Comparison of ENCODE assay signal across 9 mouse cellular contexts in the genomic region with DNA sequence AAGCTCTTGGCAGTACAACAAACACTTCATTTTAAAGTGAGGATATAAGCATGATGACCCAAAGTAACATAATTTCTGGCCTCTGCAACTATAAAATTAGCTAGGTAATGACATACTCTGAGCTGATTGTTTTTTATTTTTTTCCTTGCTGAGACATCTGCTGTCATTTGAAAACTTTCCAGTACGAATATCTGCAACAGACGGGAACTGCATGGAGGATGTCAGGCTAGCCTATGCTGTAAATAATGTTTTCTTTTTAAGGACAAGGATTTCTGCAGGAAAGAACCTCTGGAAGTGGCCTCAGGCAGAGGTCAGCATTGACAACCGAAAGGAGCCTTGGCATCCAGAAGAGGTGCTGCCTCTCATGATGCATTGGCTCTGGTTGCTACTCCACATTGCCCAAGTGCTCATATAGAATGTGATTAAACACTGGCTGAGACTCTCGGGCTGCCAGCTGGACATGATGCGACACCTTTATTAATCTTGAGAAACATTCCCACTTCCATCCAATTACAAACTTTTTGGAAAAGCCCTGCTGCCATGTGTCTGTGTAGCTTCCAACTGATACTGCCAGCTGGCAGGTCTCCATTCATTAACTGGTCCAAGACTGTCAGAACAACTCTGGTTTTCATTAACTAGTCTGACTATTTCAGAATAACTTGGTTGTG.
DNase-seq lines count a peak whose midpoint lies in the region; ATAC-seq lines count a peak whose summit lies in the region.
"Had no signal": no experiment of that assay in that cellular context is flagged by ENCODE, and none has a peak within 500 bp of the region (broad histone marks: within the 10 kb centered on the region; RNA-seq: fewer than 3 reads in every experiment).

No protein-coding gene starts in this region.

- WGBS in heart, embryonic 10.5 days, result 79% methylated on average over 5 of the region's 5 CpGs
- 46% methylated on average over 5 of the region's 5 CpGs for WGBS in intestine, embryonic 16.5 days

- no peaks in the 10 kb centered on the region for H3K27me3 ChIP-seq in heart, embryonic 10.5 days (ENCODE audit: insufficient read depth, poor library complexity, severe bottlenecking)
- H3K27me3 ChIP-seq in intestine, embryonic 16.5 days (replicated peaks; ENCODE audit: control insufficient read depth, insufficient read depth, low read length), result no peaks in the 10 kb centered on the region

- no peaks in the 10 kb centered on the region for H3K4me1 ChIP-seq in heart, embryonic 10.5 days
- H3K4me1 ChIP-seq in intestine, embryonic 16.5 days (ENCODE audit: control insufficient read depth, insufficient read depth, low read length), result no peaks in the 10 kb centered on the region

- H3K9ac ChIP-seq in intestine, embryonic 16.5 days (ENCODE audit: low read depth, low read length), result no peak overlapping the region

- H3K4me2 ChIP-seq in intestine, embryonic 16.5 days (ENCODE audit: low read depth, low read length), result no peak overlapping the region

- H3K4me3 ChIP-seq in heart, embryonic 10.5 days, result no peak overlapping the region
- no peak overlapping the region for H3K4me3 ChIP-seq in intestine, embryonic 16.5 days (ENCODE audit: low read length)

- no peaks in the 10 kb centered on the region for H3K36me3 ChIP-seq in heart, embryonic 10.5 days
- no peaks in the 10 kb centered on the region for H3K36me3 ChIP-seq in intestine, embryonic 16.5 days (ENCODE audit: control insufficient read depth, insufficient read depth, low read length)

- H3K9me3 ChIP-seq in heart, embryonic 10.5 days, result no peaks in the 10 kb centered on the region
- no peaks in the 10 kb centered on the region for H3K9me3 ChIP-seq in intestine, embryonic 16.5 days (ENCODE audit: control insufficient read depth, low read length)

- ATAC-seq in intestine, embryonic 16.5 days, result no peak
- ATAC-seq: inflammation-experienced regulatory T-cells, adult 6 months had no signal

- H3K27ac ChIP-seq in heart, embryonic 10.5 days, result no peak overlapping the region
- H3K27ac ChIP-seq in intestine, embryonic 16.5 days (ENCODE audit: low read length), result no peak overlapping the region

- DNase-seq in heart, adult 18-20 months, result peak; percentile 40 to 53
- DNase-seq in heart, embryonic 10.5 days (ENCODE audit: low spot score), result no peak
- DNase-seq in Muller cell, postnatal 12 days (ENCODE audit: inconsistent ontology term), result peak; percentile 60
- DNase-seq in cerebellum, postnatal 25 days, result peak; percentile 55 to 69
- DNase-seq in layer of hippocampus, adult 18-20 months (ENCODE audit: low spot score in 2 of 2), result peak; percentile 54 to 81
- no peak for DNase-seq in kidney, postnatal 10 days
- no peak for DNase-seq in lung, postnatal 4 days

Comparison
In these comparisons a context has a peak if more than half of its experiments do, and no peak if none do; other contexts are left out.
1. DNase-seq: peak in heart, adult 18-20 months (2 of 2), Muller cell, postnatal 12 days (single experiment), cerebellum, postnatal 25 days (2 of 2) and layer of hippocampus, adult 18-20 months (2 of 2); none in heart, embryonic 10.5 days (single experiment), kidney, postnatal 10 days (single experiment) and lung, postnatal 4 days (0 of 2).